Mouse (Mus musculus) thymus, postnatal 10 days (tissue): ENCODE measurements around the gene Gm20441.

ENCODE experiments used
- DNase-seq, 2 experiments: peaks; one replicate each; pipeline ENCODE4 v3.0.0; 2021; ENCODE audit warnings: low spot score in 2 of 2

Gene Gm20441

DNA sequence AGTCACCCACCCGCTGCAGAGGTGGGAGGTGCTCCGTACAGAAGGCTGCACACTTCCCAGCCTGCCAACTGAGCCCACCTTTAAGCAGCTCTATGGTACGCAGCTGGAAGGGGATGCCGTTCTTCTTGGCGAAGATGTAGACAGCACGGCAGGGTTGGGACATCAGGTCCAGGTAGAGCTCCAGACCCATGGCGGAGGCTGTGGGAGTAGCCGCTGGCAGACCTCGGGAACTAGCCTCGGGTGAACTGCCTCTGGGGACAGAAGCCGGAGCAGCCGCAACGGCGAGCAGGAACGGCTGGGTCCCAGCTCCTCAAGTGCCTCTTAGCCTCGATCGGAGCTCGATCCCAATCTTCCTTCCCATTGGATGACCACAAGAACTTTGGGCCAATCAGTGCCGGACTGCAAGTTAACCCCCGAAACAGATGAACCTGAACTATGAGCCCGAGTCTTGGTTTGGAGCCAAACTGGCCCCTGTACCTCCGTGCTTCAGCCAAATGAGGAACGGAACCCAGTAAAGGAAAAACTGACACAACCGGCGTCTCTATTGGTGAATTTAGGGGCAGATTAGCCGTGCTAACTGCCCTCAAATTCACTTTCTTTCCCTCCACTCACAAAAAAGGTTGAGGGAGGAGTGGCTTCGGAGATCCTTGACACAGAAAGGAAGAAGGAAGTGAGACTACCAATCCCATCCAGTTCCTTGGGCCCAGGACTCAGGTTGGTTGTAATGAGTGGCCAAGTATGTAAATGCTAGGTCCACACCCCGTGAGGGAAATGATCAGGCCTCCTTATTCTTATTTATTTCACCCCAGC, at the start of gene Gm20441, which contains the start of gene Gstt3:
Gene Gm20441, minus strand, starts transcription at position 186 of the 810 bp plus-strand sequence.
Gene Gstt3, minus strand, starts transcription at position 646 of the 810 bp plus-strand sequence.
- DNase-seq, result peak in 1 of 2 experiments; percentile 20

DNA sequence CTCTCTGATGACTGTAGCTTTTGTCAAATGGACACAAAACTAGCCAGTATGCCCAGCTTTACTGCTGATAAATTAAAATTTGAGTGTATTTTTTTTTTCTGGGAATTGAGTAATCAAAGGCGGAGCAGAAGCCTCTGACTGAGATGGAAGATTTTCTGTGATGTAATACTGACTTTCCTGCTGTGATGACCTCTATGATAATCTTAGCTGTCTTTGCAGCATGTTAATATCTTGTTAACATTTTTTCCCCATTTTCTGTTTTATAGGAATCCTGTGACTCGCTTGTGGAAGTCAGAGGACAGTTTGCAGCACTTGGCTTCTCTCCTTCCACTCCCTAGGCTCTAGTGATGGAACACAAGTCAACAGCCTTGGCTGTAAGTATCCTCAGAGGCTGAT, 49.5 kb upstream of the Gm20441 start:
- no peak for DNase-seq

DNA sequence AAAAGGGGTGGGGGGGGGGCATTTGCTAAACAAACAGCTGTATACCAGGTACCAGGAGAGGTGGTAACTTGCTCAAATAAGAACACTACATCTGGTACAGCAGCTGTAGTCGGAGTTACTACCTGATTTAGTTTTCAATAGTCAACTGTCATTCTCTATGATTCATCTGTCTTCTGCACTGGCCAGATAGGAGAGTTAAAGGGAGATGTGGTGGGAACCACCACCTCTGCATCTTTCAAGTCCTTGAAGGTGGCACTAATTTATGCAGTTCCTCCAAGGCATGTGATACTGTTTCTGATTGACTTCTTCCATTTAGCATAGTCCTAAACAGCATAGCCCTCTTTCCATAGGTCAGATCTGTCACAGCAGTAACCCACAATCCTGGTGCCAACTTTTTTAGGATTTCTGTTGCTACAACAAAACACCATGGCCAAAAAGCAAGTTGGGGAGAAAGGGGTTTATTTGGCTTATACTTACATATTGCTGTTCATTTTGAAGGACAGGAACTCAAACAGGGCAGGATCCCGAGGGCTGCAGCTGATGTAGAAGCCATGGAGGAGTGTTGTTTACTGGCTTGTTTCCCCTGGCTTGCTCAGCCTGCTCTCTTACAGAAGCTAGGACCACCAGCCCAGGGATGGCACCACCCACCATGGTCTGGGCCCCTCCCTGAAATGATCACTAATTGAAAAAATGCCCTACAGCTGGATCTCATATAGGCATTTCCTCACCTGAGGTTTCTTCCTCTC, 48.9 kb upstream of the Gm20441 start:
- DNase-seq, result no peak

DNA sequence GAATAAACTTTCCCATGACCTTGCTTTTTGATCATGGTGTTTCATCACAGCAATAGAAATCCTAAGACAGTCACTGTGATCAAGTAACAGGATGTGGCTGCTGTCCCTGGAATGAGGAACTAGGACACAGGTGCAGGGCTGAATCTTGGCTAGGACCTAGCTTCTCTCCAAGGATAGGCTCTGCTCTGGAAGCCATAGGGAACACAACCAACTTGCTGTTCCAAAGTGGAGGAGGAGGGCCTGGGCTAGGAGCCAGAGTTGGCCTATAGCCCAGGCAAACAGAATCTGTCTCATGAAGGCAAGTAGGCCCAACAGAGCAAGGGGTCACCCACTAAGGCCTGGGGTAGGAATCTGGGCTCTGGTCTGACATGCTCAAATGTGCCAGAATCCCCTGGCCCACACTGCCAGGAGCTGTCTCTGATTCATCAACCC, 47.8 kb upstream of the Gm20441 start:
- DNase-seq, result no peak

DNA sequence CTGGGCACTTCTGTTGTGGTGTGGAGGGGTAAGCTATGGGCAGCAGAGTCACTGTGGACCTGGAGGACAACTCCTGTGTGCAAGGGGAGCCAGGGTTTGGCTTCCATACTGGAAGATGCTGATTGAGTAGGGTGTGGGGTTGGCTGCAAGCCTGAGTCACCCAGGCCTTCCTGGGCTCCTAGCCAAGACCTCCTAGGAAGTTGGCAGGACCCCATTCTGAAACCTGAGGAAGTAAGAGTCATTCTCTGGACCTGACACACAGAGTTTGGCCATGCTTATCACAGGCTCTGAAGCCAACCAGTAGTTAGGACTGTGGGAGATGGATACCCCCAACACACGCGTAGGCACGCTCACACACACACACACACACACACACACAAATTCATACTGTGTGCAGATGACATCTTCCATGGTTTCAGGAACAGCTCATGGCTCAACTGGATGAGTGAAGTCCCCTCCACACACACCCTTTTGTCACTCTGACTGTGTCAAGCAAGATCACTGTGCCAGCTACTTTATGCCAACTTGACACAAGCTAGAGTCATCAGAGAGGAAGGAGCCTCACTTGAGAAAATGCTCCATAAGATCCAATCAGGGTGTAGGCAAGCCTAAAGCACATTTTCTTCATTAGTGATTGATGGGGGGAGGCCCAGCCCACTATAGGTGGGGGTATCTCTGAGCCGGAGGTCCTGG, 47.1 kb upstream of the Gm20441 start:
- DNase-seq, result no peak

DNA sequence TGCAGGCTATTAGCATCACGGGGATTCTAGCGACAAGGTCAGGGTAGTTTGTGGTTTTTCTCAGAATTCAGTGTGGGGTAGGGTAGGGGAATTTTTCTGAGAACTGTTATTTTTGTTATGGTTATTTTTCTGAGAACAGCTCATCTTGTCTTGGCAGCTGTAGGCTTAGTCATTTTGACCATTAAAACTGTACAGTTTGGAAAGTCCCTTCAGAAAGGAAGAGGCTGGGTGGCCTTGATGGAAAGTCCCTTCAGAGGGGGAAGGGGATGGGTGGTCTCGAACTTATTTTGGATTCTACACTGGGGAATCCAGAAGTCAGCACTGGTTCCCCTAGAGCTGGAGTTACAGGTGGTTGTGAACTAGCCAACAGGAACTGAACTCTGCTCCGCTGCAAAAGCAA, 43.8 kb upstream of the Gm20441 start:
- DNase-seq, result no peak

DNA sequence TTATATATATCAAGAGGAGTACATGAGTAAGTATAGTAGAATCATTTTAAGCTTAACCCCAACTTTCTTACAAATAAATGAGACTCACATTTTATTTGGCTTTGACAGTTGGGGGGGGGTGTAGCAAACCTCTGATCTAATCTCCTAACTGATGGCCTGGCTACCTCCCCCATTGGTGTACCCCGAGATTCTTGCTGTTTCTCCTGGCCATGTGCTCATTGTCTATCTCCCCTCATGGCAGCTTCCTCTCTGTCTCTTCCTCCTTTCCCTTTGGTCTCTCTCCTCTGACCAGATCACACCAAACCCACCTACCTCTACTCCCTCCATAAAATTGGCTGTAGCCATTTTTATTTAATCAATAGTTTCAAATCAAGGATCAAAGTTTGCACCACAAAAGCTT, 43.0 kb upstream of the Gm20441 start:
- no peak for DNase-seq

DNA sequence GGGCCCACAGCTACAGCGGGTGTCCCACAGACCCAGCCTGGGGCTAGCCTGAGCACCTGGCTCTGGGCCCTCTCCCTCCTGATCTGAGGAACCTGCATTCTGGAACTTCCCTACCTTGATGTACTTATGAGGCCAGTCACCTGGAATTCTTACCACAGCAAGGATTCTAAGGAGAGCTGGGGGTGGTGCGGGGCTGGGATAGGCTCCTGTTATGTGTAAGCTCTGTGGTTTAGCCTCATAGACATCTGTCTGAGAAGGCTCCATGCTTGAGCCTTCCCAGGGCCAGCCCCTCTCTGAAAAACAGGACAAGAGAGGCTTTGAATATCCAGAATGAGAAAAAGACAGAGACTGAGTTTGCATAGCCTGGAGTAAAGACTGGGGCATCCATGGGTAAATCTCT, 41.7 kb upstream of the Gm20441 start, which contains the start of gene Gstt4:
Gene Gstt4, minus strand, starts transcription at position 101 of the 400 bp plus-strand sequence.
- no peak for DNase-seq

DNA sequence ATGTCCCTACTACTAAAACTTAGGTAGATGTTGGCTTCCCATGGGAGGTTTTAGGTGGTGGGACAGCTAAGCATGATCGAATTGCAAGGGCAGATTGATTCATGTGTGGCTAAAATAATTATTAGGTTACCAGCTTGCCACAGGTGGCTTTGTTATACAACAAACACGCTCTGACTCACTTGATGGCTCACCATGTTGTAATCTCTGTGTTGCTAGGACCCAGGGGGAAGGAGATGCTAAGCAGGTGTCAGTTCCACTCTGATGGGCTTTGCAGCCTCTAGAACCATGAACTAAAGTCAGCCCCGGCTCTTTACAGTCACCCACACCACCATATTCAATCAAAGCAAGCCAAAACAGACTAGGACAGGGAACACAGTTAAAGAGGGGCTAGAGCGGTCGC, 39.1 kb upstream of the Gm20441 start:
- DNase-seq, result no peak

DNA sequence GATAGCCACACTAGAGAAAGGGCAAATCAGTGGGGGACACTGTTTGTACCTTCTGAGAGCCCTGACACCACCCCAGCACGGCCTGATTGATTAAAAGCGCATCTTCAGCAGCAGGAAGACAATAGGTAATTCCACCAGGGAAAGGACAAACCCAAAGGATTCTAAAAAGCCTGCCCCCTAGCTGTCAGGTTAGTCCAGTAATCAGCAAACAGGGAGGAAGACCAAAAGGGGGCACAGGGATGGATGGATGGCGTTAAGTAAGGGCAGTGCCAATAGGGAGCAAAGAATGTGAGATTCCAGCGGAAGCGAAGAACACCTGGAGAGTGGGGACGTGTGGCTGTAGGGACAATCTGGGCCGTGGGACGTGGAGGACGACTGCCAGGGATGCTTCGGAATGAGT, 37.9 kb upstream of the Gm20441 start:
- no peak for DNase-seq

DNA sequence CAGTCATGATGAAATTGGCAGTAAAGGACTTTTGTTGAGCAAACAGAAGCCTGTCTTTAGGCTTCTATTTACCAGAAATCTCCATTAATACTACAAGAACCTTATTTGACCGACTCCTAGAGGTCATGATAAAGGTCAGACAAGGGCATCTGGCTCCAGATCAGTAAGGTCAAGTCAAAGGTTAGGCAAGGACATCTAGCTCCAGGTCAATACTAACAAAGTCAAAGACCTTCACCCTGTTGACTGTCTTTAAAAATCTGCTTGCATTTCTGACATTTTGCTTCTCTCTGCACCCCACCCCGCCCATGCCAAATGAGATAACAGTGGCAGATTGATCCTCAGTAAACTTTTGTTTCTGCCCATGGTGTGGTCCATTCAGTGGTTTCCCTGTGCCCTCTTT, 23.5 kb upstream of the Gm20441 start:
- no peak for DNase-seq

DNA sequence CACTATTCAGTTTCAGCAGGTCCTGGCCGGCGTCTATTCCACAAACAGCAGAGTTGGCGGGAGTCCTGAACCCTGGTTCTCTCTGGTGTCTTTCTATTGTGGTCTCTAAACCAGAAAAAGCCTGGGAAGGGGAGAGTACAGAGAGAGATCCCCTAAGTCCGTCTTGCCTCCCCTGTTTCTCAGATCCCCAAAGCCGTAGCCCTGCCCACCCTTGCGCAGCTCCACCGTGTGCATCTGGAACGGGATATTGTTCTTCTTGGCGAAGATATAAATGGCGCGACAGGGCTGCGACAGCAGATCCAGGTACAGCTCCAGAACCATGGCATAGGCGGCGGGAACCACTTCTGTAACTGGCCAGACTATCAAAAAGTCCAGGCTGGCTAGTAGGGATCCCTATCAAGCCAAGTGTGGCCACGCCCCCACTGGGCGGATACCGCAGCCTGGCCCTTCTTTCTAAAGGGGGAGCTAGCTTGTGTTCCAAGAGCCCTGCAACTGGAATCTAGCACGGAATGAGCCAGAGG, 17.5 kb upstream of the Gm20441 start, which contains the start of gene Gstt1:
Gene Gstt1, minus strand, starts transcription at position 409 of the 521 bp plus-strand sequence.
- DNase-seq, result no peak

DNA sequence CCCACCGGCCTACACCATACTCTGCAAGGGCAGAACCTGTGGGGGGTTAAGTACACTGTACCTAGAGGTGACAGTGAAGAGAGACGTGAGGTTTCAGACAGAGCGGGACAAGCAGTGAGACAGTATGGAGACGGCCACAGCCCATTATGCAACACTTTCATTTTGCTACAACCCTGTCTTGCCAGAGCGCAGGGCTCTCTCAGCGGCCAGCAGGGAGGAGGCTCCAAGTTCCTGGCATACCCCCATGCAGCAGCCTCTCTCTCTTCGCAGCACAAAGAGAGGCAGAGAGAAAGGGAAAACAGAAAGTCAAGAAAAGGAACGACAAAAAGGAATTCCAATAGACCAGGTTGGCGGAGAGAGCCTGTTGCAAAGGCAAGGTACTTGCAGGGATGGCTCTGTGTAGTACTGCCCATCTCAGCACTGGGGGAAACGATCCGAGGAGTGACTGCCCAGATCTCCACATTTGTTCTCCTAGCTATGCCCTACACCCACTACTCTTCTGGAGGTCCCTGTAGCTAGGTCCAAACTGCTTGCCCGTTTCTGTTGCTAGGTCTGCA, 16.9 kb upstream of the Gm20441 start:
- no peak for DNase-seq

DNA sequence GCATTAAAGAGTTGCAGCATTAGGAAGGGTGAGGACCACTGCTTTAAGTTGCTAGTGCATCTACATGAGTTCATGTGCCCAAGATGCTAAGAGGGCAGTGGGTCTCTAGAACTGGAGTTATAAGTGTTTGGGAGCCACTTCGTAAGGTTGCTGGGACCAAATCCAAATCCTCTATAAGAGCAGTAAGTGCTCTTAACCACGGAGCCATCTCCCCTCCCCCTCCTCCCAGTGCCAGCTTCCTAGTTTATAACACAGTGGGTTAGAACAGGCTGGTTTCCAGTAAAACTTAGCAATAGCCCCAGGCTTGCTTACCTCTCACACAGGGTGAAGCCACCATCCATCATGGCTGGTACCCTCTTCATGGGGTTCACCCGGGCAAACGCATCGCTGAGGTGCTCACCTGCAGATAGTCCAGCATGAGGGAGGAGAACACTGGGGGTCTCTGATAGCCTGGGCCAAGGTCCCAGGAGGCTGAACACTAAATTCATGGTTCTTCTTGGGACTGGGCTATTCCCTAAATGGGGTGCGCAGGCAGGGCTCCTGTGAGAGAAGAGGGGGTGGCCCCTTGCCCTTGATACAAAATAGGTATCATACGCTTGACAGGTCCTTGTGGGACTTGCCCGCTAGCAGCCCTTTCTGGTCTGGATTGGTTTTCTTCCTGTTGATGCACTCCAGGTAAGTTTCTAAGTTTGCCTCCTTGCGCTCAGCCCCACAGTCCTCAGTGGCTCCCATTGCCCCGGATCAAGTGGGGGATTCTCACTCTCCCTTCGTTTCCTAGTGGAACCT, 16.2 kb upstream of the Gm20441 start:
- no peak for DNase-seq

DNA sequence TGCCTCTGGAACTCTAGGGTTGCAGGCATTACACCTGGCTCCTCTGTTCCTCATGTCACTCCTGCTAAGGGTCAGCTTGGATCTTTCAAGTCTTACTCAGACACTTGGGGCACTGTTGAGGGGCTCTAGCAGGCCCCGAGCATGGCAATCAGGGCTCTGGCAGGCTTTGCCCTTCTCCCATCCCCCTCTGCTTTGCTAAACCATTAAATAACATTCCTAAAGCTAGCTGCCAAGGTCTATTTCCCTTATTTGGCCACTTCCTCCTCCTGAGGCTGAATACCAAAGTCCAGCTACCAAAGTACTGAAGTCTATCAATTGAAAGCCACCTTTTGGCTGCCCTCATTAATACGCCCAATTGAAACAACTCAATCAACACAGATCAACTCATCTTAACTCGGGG, 14.1 kb upstream of the Gm20441 start:
- no peak for DNase-seq

DNA sequence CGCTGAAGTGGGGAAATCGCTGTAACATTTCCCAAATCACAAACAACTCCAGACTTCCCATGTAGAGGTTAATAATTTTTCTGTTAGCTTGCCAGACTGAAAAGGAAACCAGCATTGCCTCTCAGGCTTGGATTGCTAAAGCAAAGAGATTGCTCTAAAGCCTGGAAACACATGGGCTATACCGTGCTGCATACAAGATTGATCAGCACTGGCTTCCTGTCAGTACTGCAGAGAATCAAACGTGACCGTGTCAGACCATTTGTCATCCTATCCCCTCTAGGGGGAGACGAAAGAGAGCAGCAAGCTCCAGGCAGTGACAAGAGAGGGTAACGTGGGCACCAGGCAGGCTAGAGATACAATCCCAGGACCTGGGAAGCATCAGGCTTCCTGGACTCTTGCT, 10.0 kb upstream of the Gm20441 start:
- peak in 1 of 2 experiments; percentile 42 for DNase-seq

DNA sequence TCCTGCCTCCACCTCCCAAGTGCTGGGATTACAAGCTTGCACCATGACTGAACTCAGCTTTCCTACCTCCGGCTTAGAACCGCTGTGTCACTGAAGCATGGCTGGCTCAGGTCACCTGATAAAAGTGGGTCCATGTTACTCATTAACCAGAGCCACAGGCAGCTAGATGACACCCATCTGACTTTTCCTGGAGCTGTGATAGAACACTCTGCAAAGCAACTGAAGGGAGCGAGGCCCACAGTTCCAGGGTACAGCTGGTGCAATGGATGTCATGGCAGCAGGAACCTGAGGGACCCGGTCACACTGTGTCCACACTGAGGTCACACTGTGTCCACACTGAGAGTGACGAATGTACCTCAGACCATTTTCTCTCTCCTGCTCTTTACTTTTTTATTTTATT, 9.1 kb upstream of the Gm20441 start:
- no peak for DNase-seq

DNA sequence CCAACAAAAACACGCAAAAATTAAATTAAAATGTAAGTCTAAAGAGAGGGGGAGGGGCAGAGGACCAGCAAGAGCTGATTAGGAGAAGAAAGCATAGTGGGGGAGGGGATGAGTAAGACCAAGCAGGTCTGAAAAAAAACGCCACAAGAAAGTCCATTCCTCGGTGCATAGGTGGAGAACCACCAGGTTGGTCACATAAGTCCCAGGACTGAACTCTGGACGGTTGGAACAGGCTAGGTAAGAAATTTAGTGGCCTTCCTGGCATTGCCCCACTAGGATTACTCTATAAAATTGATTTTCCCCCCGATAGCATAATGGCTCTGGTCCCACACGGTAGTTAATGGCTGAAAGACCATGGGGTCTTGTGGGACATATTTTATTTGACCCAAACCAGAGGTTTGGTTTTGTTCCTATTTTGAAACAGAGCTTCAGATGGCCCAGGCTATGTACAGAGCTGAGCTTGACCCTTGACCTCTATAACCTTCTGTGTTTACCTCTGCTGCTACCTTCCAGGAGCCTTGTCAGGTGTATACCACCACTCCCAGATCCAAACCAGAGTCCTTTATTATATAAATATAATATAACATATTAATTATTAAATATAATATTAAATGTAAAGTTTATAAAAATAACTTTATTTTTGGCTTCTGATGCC, 8.5 kb upstream of the Gm20441 start:
- no peak for DNase-seq

DNA sequence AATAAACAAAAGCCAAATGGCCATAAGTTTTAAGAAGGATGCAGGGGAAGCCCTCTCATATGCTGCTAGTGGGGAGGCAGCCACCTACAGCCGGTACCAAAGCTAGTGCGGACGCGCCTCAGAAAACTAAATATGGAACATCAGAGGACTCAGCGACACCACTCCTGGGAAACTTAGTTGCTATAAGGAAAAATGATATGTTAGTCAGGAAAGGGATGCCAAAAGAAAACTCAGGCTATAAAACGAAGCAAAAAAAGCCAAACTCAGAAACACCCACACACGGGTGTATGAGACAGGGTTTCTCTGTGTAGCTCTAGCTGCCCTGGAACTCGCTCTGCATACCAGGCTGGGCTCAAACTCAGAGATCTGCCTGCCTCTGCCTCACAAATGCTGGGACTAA, 7.5 kb upstream of the Gm20441 start:
- no peak for DNase-seq

DNA sequence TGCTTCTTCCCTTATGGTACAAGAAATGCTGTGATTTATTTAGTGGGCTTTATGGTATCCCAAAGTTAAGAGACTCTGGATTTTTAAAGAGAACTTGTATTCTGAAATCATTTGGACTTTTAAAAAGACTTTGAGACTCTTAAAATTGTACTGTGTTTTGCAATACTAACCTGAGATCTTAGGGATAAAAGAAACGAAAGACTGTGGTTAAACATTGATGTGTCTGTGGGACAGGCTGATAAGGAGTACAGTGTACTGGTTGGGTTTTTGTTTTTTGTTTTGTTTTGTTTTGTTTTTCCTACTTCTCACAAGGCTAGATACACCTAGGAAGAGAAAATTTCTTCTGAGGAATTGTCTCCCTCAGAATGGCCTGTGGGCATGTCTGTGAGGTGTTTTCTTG, 4.7 kb upstream of the Gm20441 start:
- DNase-seq, result no peak
